Mouse (Mus musculus) embryonic fibroblast, embryonic 13.5 days (primary cell): ENCODE data around the gene Pcsk5.

Experiments used
- CTCF ChIP-seq: IDR thresholded peaks from 2 replicates; pipeline ENCODE4 v1.5.1; 2011; ENCODE audit warnings: mild to moderate bottlenecking, control low read depth, low read length, moderate library complexity, borderline replicate concordance; ENCODE audit not compliant: insufficient read depth
- POLR2A ChIP-seq: IDR thresholded peaks from 2 replicates; pipeline ENCODE4 v1.6.1; 2011; ENCODE audit warnings: low read depth, mild to moderate bottlenecking, control low read depth, low read length, moderate library complexity

GRCm38 (mm10) chr19:17820046-17820445, 17.4 kb downstream of the Pcsk5 start:
- TF ChIP-seq CTCF (no peak), POLR2A (no peak)
